In the genomic region with DNA sequence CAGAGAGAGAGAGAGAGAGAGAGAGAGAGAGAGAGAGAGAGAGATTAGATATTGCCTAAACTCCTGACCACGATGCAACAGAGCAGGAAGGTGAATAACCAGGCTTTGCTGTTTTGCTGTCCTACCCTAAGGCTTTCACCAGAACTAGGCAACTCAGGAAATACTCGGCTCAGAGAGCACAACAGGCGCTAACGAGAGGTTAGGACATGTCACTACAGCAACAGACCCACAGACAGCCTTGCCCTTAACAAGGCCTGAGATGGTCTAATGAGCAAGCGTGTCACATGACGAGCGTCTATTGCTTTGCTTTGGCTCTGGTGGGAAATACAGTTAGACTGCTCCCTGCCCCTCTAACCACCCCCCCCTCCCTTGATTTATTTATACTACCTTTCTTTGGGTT, we compare ENCODE assay signal across 23 mouse cellular contexts. TPM values are rescaled to one million over a fixed set of nuclear protein-coding genes. Genes with fewer than 3 reads are reported as not detected.
DNase-seq lines count a peak whose midpoint lies in the region; ATAC-seq lines count a peak whose summit lies in the region.
"Had no signal": no experiment of that assay in that cellular context is flagged by ENCODE, and none has a peak within 500 bp of the region (broad histone marks: within the 10 kb centered on the region; RNA-seq: fewer than 3 reads in every experiment).

No protein-coding gene starts in this region.

- no peak for ATAC-seq in midbrain, embryonic 11.5 days (ENCODE audit: low FRiP score)
- no peak for ATAC-seq in midbrain, embryonic 16.5 days
- ATAC-seq in granulocyte monocyte progenitor cell, adult 5-6 weeks (replicated peaks; ENCODE audit: poor library complexity, severe bottlenecking): peak; percentile 56

- H3K4me1 ChIP-seq in midbrain, embryonic 11.5 days (ENCODE audit: control insufficient read depth, insufficient read depth, low read length): no peaks in the 10 kb centered on the region
- H3K4me1 ChIP-seq in midbrain, embryonic 16.5 days (ENCODE audit: control insufficient read depth, insufficient read depth, low read length): 0 out of 2 replicates have a peak, but pooled peaks cover 2% of the 10 kb centered on the region

- no peaks in the 10 kb centered on the region for H3K36me3 ChIP-seq in midbrain, embryonic 11.5 days (ENCODE audit: control insufficient read depth, insufficient read depth, low read length)
- H3K36me3 ChIP-seq in midbrain, embryonic 16.5 days (ENCODE audit: control insufficient read depth, insufficient read depth, low read length): no peaks in the 10 kb centered on the region

- 85% methylated on average over 7 of the region's 7 CpGs for WGBS in midbrain, embryonic 11.5 days
- WGBS in midbrain, embryonic 16.5 days: 71% methylated on average over 7 of the region's 7 CpGs

- H3K9me3 ChIP-seq in midbrain, embryonic 11.5 days (ENCODE audit: control insufficient read depth, low read length): no peaks in the 10 kb centered on the region
- no peaks in the 10 kb centered on the region for H3K9me3 ChIP-seq in midbrain, embryonic 16.5 days (replicated peaks; ENCODE audit: control insufficient read depth, low read length, poor library complexity, severe bottlenecking)
- H3K9me3 ChIP-seq: heart, embryonic 15.5 days; kidney, embryonic 15.5 days had no signal

- H3K9ac ChIP-seq in midbrain, embryonic 11.5 days (ENCODE audit: low read length): no peak overlapping the region
- H3K9ac ChIP-seq in midbrain, embryonic 16.5 days (ENCODE audit: low read depth, low read length): no peak overlapping the region
- H3K9ac ChIP-seq: heart, embryonic 15.5 days; hindbrain, embryonic 14.5 days; kidney, embryonic 15.5 days had no signal

- H3K27me3 ChIP-seq in midbrain, embryonic 11.5 days (ENCODE audit: control insufficient read depth, insufficient read depth, low read length): no peaks in the 10 kb centered on the region
- no peaks in the 10 kb centered on the region for H3K27me3 ChIP-seq in midbrain, embryonic 16.5 days (ENCODE audit: control insufficient read depth, insufficient read depth, low read depth, low read length)
- H3K27me3 ChIP-seq: heart, embryonic 15.5 days; kidney, embryonic 15.5 days had no signal

- H3K4me3 ChIP-seq in midbrain, embryonic 11.5 days (ENCODE audit: low read depth, low read length): no peak overlapping the region
- no peak overlapping the region for H3K4me3 ChIP-seq in midbrain, embryonic 16.5 days (ENCODE audit: low read depth, low read length)
- H3K4me3 ChIP-seq: heart, embryonic 15.5 days; kidney, embryonic 15.5 days; left cerebral cortex, adult 2 months had no signal

- no peak overlapping the region for H3K27ac ChIP-seq in midbrain, embryonic 11.5 days (ENCODE audit: low read depth, low read length)
- no peak overlapping the region for H3K27ac ChIP-seq in midbrain, embryonic 16.5 days (ENCODE audit: low read length)
- H3K27ac ChIP-seq: heart, embryonic 15.5 days; hindbrain, embryonic 14.5 days; kidney, embryonic 15.5 days; left cerebral cortex, adult 2 months had no signal

- peak; percentile 55 for DNase-seq in heart, adult 11 months
- no peak for DNase-seq in heart, postnatal 4 days
- DNase-seq in midbrain, embryonic 11.5 days (ENCODE audit: low spot score, missing footprints): peak; percentile 37
- no peak for DNase-seq in layer of hippocampus, adult 18-20 months (ENCODE audit: low spot score in 2 of 2)
- DNase-seq in thymus, postnatal 25 days: no peak
- DNase-seq: cerebellum, adult 18-20 months; thymus, postnatal 36 days had no signal

- no peak overlapping the region for H3K4me2 ChIP-seq in midbrain, embryonic 11.5 days
- H3K4me2 ChIP-seq in midbrain, embryonic 16.5 days (ENCODE audit: low read length): no peak overlapping the region
- H3K4me2 ChIP-seq: heart, embryonic 15.5 days; hindbrain, embryonic 14.5 days; kidney, embryonic 15.5 days had no signal

RNA-seq across cellular contexts. Expression of gene Gm17364, which starts 53.8 kb away (rescaled TPM):
- total RNA-seq in heart, postnatal 4 days (2021): not detected
- polyA plus RNA-seq in midbrain, embryonic 11.5 days (2014; fragmentation: Nextera tagmentation; extraction: Ambion mirVana): not detected in 2 replicates
- not detected in 2 replicates for polyA plus RNA-seq in midbrain, embryonic 16.5 days (2015; fragmentation: Nextera tagmentation; extraction: Ambion mirVana)
- total RNA-seq in granulocyte monocyte progenitor cell, adult 5-6 weeks (2014; fragmentation: Nextera tagmentation): not detected in 2 replicates
- not detected in 2 replicates for total RNA-seq in granulocyte monocyte progenitor cell, adult 5-6 weeks (2017)
- not detected for total RNA-seq in layer of hippocampus, adult 18-20 months (2021)
- total RNA-seq: adrenal gland, adult 18-20 months; ES-E14; gastrocnemius, postnatal 4 days; layer of hippocampus, adult 8-10 months; left cerebral cortex, adult 2 months; megakaryocyte-erythroid progenitor cell, adult 5-6 weeks; monocyte, adult 5-6 weeks had no signal
- polyA plus RNA-seq: C2C12; cortical plate, adult 2 months; heart, embryonic 15.5 days; hindbrain, embryonic 14.5 days; kidney, embryonic 15.5 days; limb, embryonic 14.5 days; spleen, adult 2 months had no signal

Comparison
In these comparisons a context has a peak if more than half of its experiments do, and no peak if none do; other contexts are left out.
1. DNase-seq: peak in heart, adult 11 months (single experiment) and midbrain, embryonic 11.5 days (single experiment); none in heart, postnatal 4 days (single experiment), layer of hippocampus, adult 18-20 months (0 of 2) and thymus, postnatal 25 days (single experiment).